Mouse (Mus musculus) neural tube, embryonic 13.5 days (tissue): ENCODE data around the gene Rbm38. TPM values are rescaled to one million over a fixed set of nuclear protein-coding genes. Genes with fewer than 3 reads are reported as not detected.

ENCODE experiments used
- ATAC-seq: fragments of 200-750 bp; cut with Nextera tagmentation; 2 replicates; pipeline ENCODE4 v1.8.0; 2017; ENCODE audit warnings: low read depth, mild to moderate bottlenecking, moderate TSS enrichment, moderate library complexity
- H3K27ac ChIP-seq: fragments of 300-500 bp; sonication (generic); replicated peaks from 2 replicates; pipeline ENCODE4 v1.5.1; 2015; ENCODE audit warnings: moderate library complexity, mild to moderate bottlenecking, inconsistent platforms
- H3K27me3 ChIP-seq: fragments of 300-500 bp; sonication (generic); 2 replicates; pipeline ENCODE4 v1.6.1; 2015; ENCODE audit warnings: mild to moderate bottlenecking, inconsistent platforms
- H3K36me3 ChIP-seq: fragments of 300-500 bp; sonication (generic); 2 replicates; pipeline ENCODE4 v1.6.1; 2015; ENCODE audit warnings: mild to moderate bottlenecking, inconsistent platforms
- H3K4me1 ChIP-seq: fragments of 300-500 bp; sonication (generic); replicated peaks from 2 replicates; pipeline ENCODE4 v1.6.1; 2015; ENCODE audit warnings: inconsistent platforms
- H3K4me2 ChIP-seq: fragments of 300-500 bp; sonication (generic); 2 replicates; pipeline ENCODE4 v1.6.1; 2015; ENCODE audit warnings: inconsistent platforms, mild to moderate bottlenecking, moderate library complexity
- H3K4me3 ChIP-seq: fragments of 300-500 bp; sonication (generic); 2 replicates; pipeline ENCODE4 v1.5.1; 2015; ENCODE audit warnings: mild to moderate bottlenecking, inconsistent platforms
- H3K9ac ChIP-seq: fragments of 300-500 bp; sonication (generic); 2 replicates; pipeline ENCODE4 v1.6.1; 2015; ENCODE audit warnings: moderate library complexity, mild to moderate bottlenecking, inconsistent platforms
- H3K9me3 ChIP-seq: fragments of 300-500 bp; sonication (generic); 2 replicates; pipeline ENCODE4 v1.6.1; 2016; ENCODE audit warnings: inconsistent platforms
- WGBS: fragments of 180-500 bp; shearing (Covaris S2); methylation state at CpG from one replicate; pipeline ENCODE4 v1.1.7; 2015; 5-methylcytosine and 5-hydroxymethylcytosine counted together
- polyA plus RNA-seq: library from polyadenylated mRNA; unstranded; fragments of >200 nt; fragmentation: Nextera tagmentation; extraction: Ambion mirVana; gene quantifications from 2 replicates; pipeline ENCODE4 v1.2.1, GENCODE M21; 2015

Gene Rbm38
- polyA plus RNA-seq, 1 experiment from 2014 or later: 18.3 TPM

DNA sequence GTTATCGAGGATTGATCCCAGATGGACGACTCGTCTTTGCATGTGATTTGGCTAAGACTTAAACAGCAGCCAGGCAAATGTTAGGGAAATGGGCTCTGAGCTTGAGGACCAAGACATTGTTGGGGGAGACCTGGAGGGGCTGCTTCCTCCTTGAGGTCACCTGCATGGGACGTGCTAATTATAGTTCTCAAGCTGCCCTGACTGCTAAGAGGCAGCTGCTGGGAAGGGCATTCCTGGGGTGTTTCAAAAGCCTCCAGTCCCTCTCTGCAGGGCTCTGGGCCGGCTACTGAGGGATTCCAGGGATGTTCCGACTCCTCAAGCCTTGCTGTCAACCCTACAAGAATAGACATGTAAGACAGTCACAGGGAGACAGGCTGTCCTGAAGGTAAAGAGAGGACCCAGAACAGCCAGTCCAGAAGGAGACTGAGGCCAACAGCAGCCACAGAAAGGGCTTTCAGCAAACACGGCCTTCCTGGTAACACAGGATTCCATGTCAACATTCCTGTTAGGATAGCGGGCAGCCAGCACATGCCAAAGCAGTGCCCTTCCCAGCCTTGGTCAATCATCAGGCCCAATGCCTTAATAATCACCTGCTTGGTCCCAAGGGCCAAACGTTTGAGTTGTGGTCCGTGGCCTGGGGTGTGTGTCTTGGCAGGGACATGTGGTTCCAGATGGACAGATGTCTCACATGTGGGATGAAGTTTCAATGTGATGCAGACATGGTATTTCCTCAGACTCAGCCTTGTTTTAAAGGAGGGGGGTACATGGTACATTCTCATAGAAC is 59.7 kb downstream of the Rbm38 start:
- no peaks in the 10 kb centered on the region for H3K27me3 ChIP-seq
- no peak overlapping the region for H3K9ac ChIP-seq
- H3K27ac ChIP-seq: no peak overlapping the region
- H3K9me3 ChIP-seq: no peaks in the 10 kb centered on the region
- no peak overlapping the region for H3K4me2 ChIP-seq
- 61% methylated on average over 10 of the region's 10 CpGs for WGBS
- ATAC-seq: no peak
- H3K4me3 ChIP-seq: no peak overlapping the region
- H3K4me1 ChIP-seq: 0 out of 2 replicates have a peak, but pooled peaks cover 6% of the 10 kb centered on the region
- no peaks in the 10 kb centered on the region for H3K36me3 ChIP-seq

DNA sequence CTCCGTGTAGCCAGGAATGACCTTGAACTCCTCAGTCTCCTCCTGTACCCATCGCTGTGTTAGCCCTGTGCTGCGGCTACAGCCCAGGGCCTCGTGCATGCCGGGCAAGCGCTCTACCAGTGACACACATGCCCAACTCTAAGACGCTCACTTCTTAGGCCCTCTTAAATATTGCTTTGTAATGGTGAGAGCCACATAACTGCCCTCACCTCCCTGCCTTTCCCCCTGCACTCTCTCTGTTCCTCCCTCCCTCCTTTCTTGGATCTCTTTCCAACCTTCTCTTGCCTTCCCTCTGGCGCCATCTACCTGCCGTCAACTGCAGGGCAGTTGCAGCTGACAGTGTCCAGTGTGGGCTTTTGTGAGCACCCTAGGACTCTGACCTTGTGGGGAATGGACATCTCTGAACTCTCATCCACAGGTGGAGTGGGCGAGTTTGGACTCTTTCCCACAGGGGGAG is 60.5 kb downstream of the Rbm38 start:
- H3K27me3 ChIP-seq: no peaks in the 10 kb centered on the region
- 36% methylated on average over 10 of the region's 10 CpGs for WGBS

DNA sequence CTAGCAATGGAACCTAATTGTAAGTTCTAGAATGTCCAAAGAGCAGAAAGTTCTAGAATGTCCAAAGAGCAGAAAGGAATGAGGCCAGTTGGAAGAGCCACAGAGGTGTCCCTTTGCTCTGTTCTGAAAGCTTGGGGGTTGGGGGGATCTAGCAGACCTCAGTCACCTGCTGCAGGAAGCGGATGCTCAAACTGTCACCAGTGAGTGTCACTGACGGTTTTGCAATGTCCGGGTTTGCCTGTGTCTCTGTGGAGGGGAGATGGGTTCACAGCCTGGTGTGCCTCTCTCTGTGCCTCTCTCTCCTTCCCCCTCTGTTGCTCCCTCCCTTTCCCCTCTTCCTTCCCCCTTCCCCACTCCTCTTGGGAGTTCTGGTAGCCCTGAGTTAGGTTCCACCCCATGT is 62.4 kb downstream of the Rbm38 start:
- H3K4me2 ChIP-seq: no peak overlapping the region
- H3K27me3 ChIP-seq: no peaks in the 10 kb centered on the region
- ATAC-seq: no peak
- 89% methylated on average over 3 of the region's 3 CpGs for WGBS
- no peak overlapping the region for H3K4me3 ChIP-seq
- H3K36me3 ChIP-seq: no peaks in the 10 kb centered on the region
- no peak overlapping the region for H3K9ac ChIP-seq
- H3K9me3 ChIP-seq: no peaks in the 10 kb centered on the region
- no peak overlapping the region for H3K27ac ChIP-seq
- H3K4me1 ChIP-seq: 0 out of 2 replicates have a peak, but pooled peaks cover 6% of the 10 kb centered on the region

More for the DNA sequence above, 60.5 kb downstream of the Rbm38 start:
- H3K27ac ChIP-seq: no peak overlapping the region
- H3K4me1 ChIP-seq: 0 out of 2 replicates have a peak, but pooled peaks cover 6% of the 10 kb centered on the region
- H3K9me3 ChIP-seq: no peaks in the 10 kb centered on the region
- H3K9ac ChIP-seq: no peak overlapping the region
- H3K4me3 ChIP-seq: no peak overlapping the region
- no peak overlapping the region for H3K4me2 ChIP-seq
- ATAC-seq: peak; percentile 69; the same call in 1 of the 2 replicates
- no peaks in the 10 kb centered on the region for H3K36me3 ChIP-seq

DNA sequence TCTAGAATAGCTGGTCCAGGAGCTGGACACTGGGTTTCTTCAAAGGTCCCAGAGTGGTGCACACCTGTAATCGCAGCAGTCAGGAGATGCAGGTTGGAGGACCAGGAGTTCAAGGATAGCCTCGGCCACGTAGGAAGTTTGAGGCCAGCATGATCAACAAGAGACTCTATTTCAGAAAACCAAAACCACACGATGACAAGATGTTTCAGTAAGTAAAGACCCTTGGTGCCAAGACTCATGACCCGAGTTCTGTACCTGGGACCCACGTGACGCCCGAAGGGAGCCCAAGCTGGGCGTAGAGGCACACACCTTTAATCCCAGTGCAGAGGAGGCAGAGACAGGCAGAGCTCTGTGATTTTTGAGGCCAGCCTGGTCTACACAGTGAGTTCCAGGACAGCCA is 62.8 kb downstream of the Rbm38 start:
- Histone ChIP-seq H3K27me3 (no peaks in the 10 kb centered on the region), H3K27ac (no peak overlapping the region), H3K9ac (no peak overlapping the region), H3K4me1 (0 out of 2 replicates have a peak, but pooled peaks cover 6% of the 10 kb centered on the region), H3K9me3 (no peaks in the 10 kb centered on the region), H3K4me2 (no peak overlapping the region), H3K36me3 (no peaks in the 10 kb centered on the region), H3K4me3 (no peak overlapping the region)
- ATAC-seq: no peak
- 83% methylated on average over 9 of the region's 9 CpGs for WGBS

DNA sequence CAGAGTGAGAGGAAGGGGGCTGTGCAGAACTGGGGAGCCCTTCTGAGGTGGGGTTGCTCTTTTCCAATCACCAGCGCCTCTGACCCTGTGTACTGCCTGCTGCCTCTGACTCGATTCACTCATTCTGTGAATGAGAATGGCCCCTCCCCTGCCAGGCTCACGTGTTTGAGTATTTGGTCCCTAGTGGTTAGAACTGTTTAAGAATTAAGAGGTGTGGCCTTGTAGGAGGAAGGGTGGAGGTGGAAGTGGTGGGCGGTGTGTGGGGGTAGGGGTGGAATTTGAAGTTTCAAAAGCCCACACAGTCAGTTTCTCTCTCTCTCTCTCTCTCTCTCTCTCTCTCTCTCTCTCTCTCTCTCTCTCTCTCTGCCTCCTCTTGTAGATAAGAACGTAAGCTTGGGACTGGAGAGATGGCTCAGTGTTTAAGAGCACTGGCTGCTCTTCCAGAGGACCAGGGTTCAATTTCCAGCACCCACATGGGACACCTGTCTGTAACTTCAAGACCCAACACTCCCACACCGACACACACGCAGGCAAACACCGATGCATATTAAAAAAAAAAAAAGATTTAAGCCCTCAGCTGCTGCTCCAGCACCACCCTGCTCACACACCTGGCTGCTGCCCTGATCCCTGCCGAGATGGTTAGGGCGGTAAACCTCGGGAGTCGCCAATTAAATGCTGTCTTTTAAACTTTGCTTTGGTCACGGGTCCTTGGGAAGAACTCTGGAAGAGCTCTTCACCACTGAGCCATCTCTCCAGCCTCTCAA is 63.6 kb downstream of the Rbm38 start:
- Histone ChIP-seq H3K27me3 (no peaks in the 10 kb centered on the region), H3K36me3 (no peaks in the 10 kb centered on the region), H3K27ac (no peak overlapping the region), H3K4me2 (no peak overlapping the region), H3K9ac (no peak overlapping the region), H3K4me1 (0 out of 2 replicates have a peak, but pooled peaks cover 6% of the 10 kb centered on the region), H3K4me3 (no peak overlapping the region), H3K9me3 (no peaks in the 10 kb centered on the region)
- 21% methylated on average over 13 of the region's 13 CpGs for WGBS
- no peak for ATAC-seq

Other genes with a start within 250 kb of the Rbm38 start
- 15.1 and 16.9 TPM in 2 replicates for gene Bmp7, start 80.2 kb upstream of the Rbm38 start, polyA plus RNA-seq
- gene Spo11, start 42.8 kb upstream of the Rbm38 start, polyA plus RNA-seq: 0.43 and 0.48 TPM in 2 replicates
- 106 and 110 TPM in 2 replicates for gene Rae1, start 20.4 kb upstream of the Rbm38 start, polyA plus RNA-seq
- gene Ctcfl, start 99.0 kb downstream of the Rbm38 start, polyA plus RNA-seq: 0.13 TPM in 1 of 2 replicates, not detected in the other
- gene Pck1, start 132.6 kb downstream of the Rbm38 start, polyA plus RNA-seq: not detected in 2 replicates
- 0.22 and 0.40 TPM in 2 replicates for gene Zbp1, start 198.4 kb downstream of the Rbm38 start, polyA plus RNA-seq